Comparison of ENCODE assay signal across 25 mouse cellular contexts in genomic region chr12:17093772-17094171, GRCm38 (mm10).
DNase-seq lines count a peak whose midpoint lies in the region; ATAC-seq and TF ChIP-seq lines count a peak whose summit lies in the region.
"Had no signal": no experiment of that assay in that cellular context is flagged by ENCODE, and none has a peak within 500 bp of the region (broad histone marks: within the 10 kb centered on the region; RNA-seq: fewer than 3 reads in every experiment).

No protein-coding gene starts in this region.

- H3K36me3 ChIP-seq in hindbrain, postnatal 0 days (ENCODE audit: insufficient read depth, low read length) = no peaks in the 10 kb centered on the region
- no peaks in the 10 kb centered on the region for H3K36me3 ChIP-seq in hindbrain, embryonic 11.5 days (ENCODE audit: control insufficient read depth, insufficient read depth, low read length)
- no peaks in the 10 kb centered on the region for H3K36me3 ChIP-seq in lung, embryonic 16.5 days (ENCODE audit: control insufficient read depth, insufficient read depth, low read length)
- H3K36me3 ChIP-seq in midbrain, embryonic 10.5 days = no peaks in the 10 kb centered on the region
- no peaks in the 10 kb centered on the region for H3K36me3 ChIP-seq in midbrain, embryonic 13.5 days
- H3K36me3 ChIP-seq: embryonic facial prominence, embryonic 12.5 days; embryonic facial prominence, embryonic 15.5 days; forebrain, embryonic 15.5 days; heart, embryonic 12.5 days; heart, embryonic 15.5 days; hindbrain, embryonic 10.5 days had no signal

- no peaks in the 10 kb centered on the region for H3K27me3 ChIP-seq in hindbrain, postnatal 0 days (ENCODE audit: insufficient read depth, low read length)
- no peaks in the 10 kb centered on the region for H3K27me3 ChIP-seq in hindbrain, embryonic 11.5 days (ENCODE audit: control insufficient read depth, insufficient read depth, low read length)
- H3K27me3 ChIP-seq in lung, embryonic 16.5 days (ENCODE audit: control insufficient read depth, insufficient read depth, low read depth, low read length) = no peaks in the 10 kb centered on the region
- H3K27me3 ChIP-seq in midbrain, embryonic 10.5 days (ENCODE audit: low read depth, poor library complexity, severe bottlenecking) = no peaks in the 10 kb centered on the region
- no peaks in the 10 kb centered on the region for H3K27me3 ChIP-seq in midbrain, embryonic 13.5 days
- H3K27me3 ChIP-seq: embryonic facial prominence, embryonic 12.5 days; embryonic facial prominence, embryonic 15.5 days; forebrain, embryonic 15.5 days; heart, embryonic 12.5 days; heart, embryonic 15.5 days had no signal

- 0 out of 2 replicates have a peak, but pooled peaks cover 15% of the 10 kb centered on the region for H3K4me1 ChIP-seq in hindbrain, postnatal 0 days (ENCODE audit: insufficient read depth, low read length)
- no peaks in the 10 kb centered on the region; the same call in 1 of the 2 replicates for H3K4me1 ChIP-seq in hindbrain, embryonic 11.5 days (replicated peaks; ENCODE audit: control insufficient read depth, insufficient read depth, low read length)
- peaks cover 10% of the 10 kb centered on the region; the same call in 1 of the 2 replicates for H3K4me1 ChIP-seq in lung, embryonic 16.5 days (replicated peaks; ENCODE audit: control insufficient read depth, insufficient read depth, low read length)
- no peaks in the 10 kb centered on the region for H3K4me1 ChIP-seq in lung, adult 2 months (ENCODE audit: control insufficient read depth, insufficient read depth, low read length)
- H3K4me1 ChIP-seq in midbrain, embryonic 10.5 days = peaks cover 21% of the 10 kb centered on the region
- peaks cover 33% of the 10 kb centered on the region for H3K4me1 ChIP-seq in midbrain, embryonic 13.5 days (replicated peaks)

- no peak overlapping the region for H3K27ac ChIP-seq in hindbrain, postnatal 0 days
- no peak overlapping the region for H3K27ac ChIP-seq in hindbrain, embryonic 11.5 days (ENCODE audit: low read depth, low read length)
- no peak overlapping the region; the same call in 1 of the 2 replicates for H3K27ac ChIP-seq in lung, embryonic 16.5 days (ENCODE audit: low read length)
- peak overlapping the region; percentile 13 for H3K27ac ChIP-seq in midbrain, embryonic 10.5 days (replicated peaks)
- no peak overlapping the region for H3K27ac ChIP-seq in midbrain, embryonic 13.5 days
- H3K27ac ChIP-seq: embryonic facial prominence, embryonic 12.5 days; embryonic facial prominence, embryonic 15.5 days; forebrain, embryonic 15.5 days; heart, embryonic 15.5 days; hindbrain, embryonic 10.5 days; hindbrain, embryonic 14.5 days had no signal

- H3K9ac ChIP-seq in hindbrain, postnatal 0 days (replicated peaks; ENCODE audit: low read length) = no peak overlapping the region
- H3K9ac ChIP-seq in hindbrain, embryonic 11.5 days (ENCODE audit: low read depth, low read length) = no peak overlapping the region
- H3K9ac ChIP-seq in lung, embryonic 16.5 days (ENCODE audit: low read length) = no peak overlapping the region
- H3K9ac ChIP-seq in midbrain, embryonic 13.5 days (replicated peaks) = no peak overlapping the region
- H3K9ac ChIP-seq: embryonic facial prominence, embryonic 12.5 days; embryonic facial prominence, embryonic 15.5 days; forebrain, embryonic 15.5 days; heart, embryonic 12.5 days; heart, embryonic 15.5 days; hindbrain, embryonic 14.5 days had no signal

- no peak overlapping the region for H3K4me3 ChIP-seq in hindbrain, postnatal 0 days (ENCODE audit: low read length)
- H3K4me3 ChIP-seq in hindbrain, embryonic 11.5 days (ENCODE audit: low read depth, low read length) = no peak overlapping the region
- H3K4me3 ChIP-seq in lung, embryonic 16.5 days (ENCODE audit: low read length) = no peak overlapping the region
- H3K4me3 ChIP-seq in lung, adult 2 months (replicated peaks; ENCODE audit: extremely low read depth, low read depth, low read length) = no peak overlapping the region
- no peak overlapping the region for H3K4me3 ChIP-seq in midbrain, embryonic 10.5 days
- H3K4me3 ChIP-seq in midbrain, embryonic 13.5 days (replicated peaks) = no peak overlapping the region
- H3K4me3 ChIP-seq: embryonic facial prominence, embryonic 12.5 days; embryonic facial prominence, embryonic 15.5 days; forebrain, embryonic 15.5 days; heart, embryonic 12.5 days; heart, embryonic 15.5 days; hindbrain, embryonic 10.5 days had no signal

- no peak overlapping the region for H3K4me2 ChIP-seq in hindbrain, postnatal 0 days (ENCODE audit: low read depth, low read length)
- H3K4me2 ChIP-seq in hindbrain, embryonic 11.5 days (replicated peaks; ENCODE audit: low read depth, low read length) = no peak overlapping the region
- no peak overlapping the region for H3K4me2 ChIP-seq in lung, embryonic 16.5 days (ENCODE audit: low read depth, low read length)
- H3K4me2 ChIP-seq in midbrain, embryonic 13.5 days (replicated peaks) = no peak overlapping the region
- H3K4me2 ChIP-seq: embryonic facial prominence, embryonic 12.5 days; embryonic facial prominence, embryonic 15.5 days; forebrain, embryonic 15.5 days; heart, embryonic 12.5 days; heart, embryonic 15.5 days; hindbrain, embryonic 14.5 days had no signal

- TF ChIP-seq CTCF in hindbrain, postnatal 0 days (IDR thresholded peaks at IDR 0.05; ENCODE audit: low read depth) = no peak; the same call in 1 of the 2 replicates
- TF ChIP-seq CTCF in lung, adult 2 months (IDR thresholded peaks at IDR 0.05; ENCODE audit: insufficient read depth, low read length) = no peak
- TF ChIP-seq CTCF in brain, embryonic 14.5 days (IDR thresholded peaks at IDR 0.05; ENCODE audit: borderline replicate concordance, extremely low read depth, insufficient read depth, insufficient read length) = no peak

- 43% methylated on average over 3 of the region's 3 CpGs for WGBS in hindbrain, postnatal 0 days
- 72% methylated on average over 3 of the region's 3 CpGs for WGBS in hindbrain, embryonic 11.5 days
- WGBS in lung, embryonic 16.5 days = 32% methylated on average over 3 of the region's 3 CpGs
- WGBS in lung, adult 2 months = 38% methylated on average over 3 of the region's 3 CpGs
- WGBS in midbrain, embryonic 10.5 days = 61% methylated on average over 3 of the region's 3 CpGs
- 51% methylated on average over 3 of the region's 3 CpGs for WGBS in midbrain, embryonic 13.5 days

- ATAC-seq in hindbrain, postnatal 0 days = no peak
- ATAC-seq in hindbrain, embryonic 11.5 days (ENCODE audit: low FRiP score) = no peak
- peak; percentile 78 for ATAC-seq in lung, embryonic 16.5 days (ENCODE audit: low read depth)
- ATAC-seq in midbrain, embryonic 13.5 days = no peak
- ATAC-seq: activated CD4-positive, CD25-positive, alpha-beta regulatory T cell, adult 4 months; forebrain, embryonic 15.5 days had no signal

- peak; percentile 48 for DNase-seq in hindbrain, postnatal 0 days (ENCODE audit: low spot score)
- no peak for DNase-seq in hindbrain, embryonic 11.5 days (ENCODE audit: low spot score)
- DNase-seq in lung, adult 2 months = no peak
- no peak for DNase-seq in midbrain, embryonic 10.5 days (ENCODE audit: low spot score)
- DNase-seq in brain, embryonic 14.5 days (ENCODE audit: low read depth) = peak; percentile 45
- no peak for DNase-seq in thymus, postnatal 14 days
- DNase-seq: adrenal gland, adult 8-10 months; adrenal gland, postnatal 25 days; cerebellum, adult 18-20 months; cerebellum, adult 9-10 months; cerebellum, postnatal 14 days; gastrocnemius, postnatal 25 days; heart, adult 18-20 months; heart, postnatal 10 days; heart, postnatal 36 days had no signal

- TF ChIP-seq POLR2A in lung, adult 2 months (IDR thresholded peaks at IDR 0.05; ENCODE audit: borderline replicate concordance, extremely low read depth, low read depth, low read length) = no peak
- no peak for TF ChIP-seq POLR2A in brain, embryonic 14.5 days (IDR thresholded peaks at IDR 0.05; ENCODE audit: borderline replicate concordance, extremely low read depth, insufficient read depth, insufficient read length, poor library complexity, severe bottlenecking)

- no peaks in the 10 kb centered on the region for H3K9me3 ChIP-seq in hindbrain, postnatal 0 days (ENCODE audit: low read length)
- no peaks in the 10 kb centered on the region for H3K9me3 ChIP-seq in hindbrain, embryonic 11.5 days (ENCODE audit: control insufficient read depth, low read length)
- H3K9me3 ChIP-seq in lung, embryonic 16.5 days (ENCODE audit: control insufficient read depth, low read length) = no peaks in the 10 kb centered on the region
- H3K9me3 ChIP-seq in midbrain, embryonic 10.5 days (replicated peaks) = no peaks in the 10 kb centered on the region
- no peaks in the 10 kb centered on the region for H3K9me3 ChIP-seq in midbrain, embryonic 13.5 days
- H3K9me3 ChIP-seq: embryonic facial prominence, embryonic 12.5 days; embryonic facial prominence, embryonic 15.5 days; forebrain, embryonic 15.5 days; heart, embryonic 12.5 days; heart, embryonic 15.5 days; hindbrain, embryonic 10.5 days had no signal

Comparison
In these comparisons a context has a peak if more than half of its experiments do, and no peak if none do; other contexts are left out.
1. DNase-seq: peak in hindbrain, postnatal 0 days (single experiment) and brain, embryonic 14.5 days (single experiment); none in hindbrain, embryonic 11.5 days (single experiment), lung, adult 2 months (single experiment), midbrain, embryonic 10.5 days (single experiment) and thymus, postnatal 14 days (single experiment).